Mouse (Mus musculus) small intestine, adult 2 months (tissue): ENCODE results near the gene Amz1.

Experiments
- CTCF ChIP-seq: fragments of 200-500 bp; IDR thresholded peaks from 2 replicates; pipeline ENCODE4 v1.5.1; 2012; ENCODE audit warnings: low read depth, mild to moderate bottlenecking, control low read depth, inconsistent platforms, low read length, moderate library complexity, mixed read lengths; ENCODE audit not compliant: insufficient replicate concordance, insufficient read length; ENCODE audit errors: extremely low read depth
- POLR2A ChIP-seq: fragments of 200-500 bp; IDR thresholded peaks from 2 replicates; pipeline ENCODE4 v1.6.1; 2012; ENCODE audit warnings: low read depth, mild to moderate bottlenecking, control low read depth, inconsistent platforms, low read length, moderate library complexity

GRCm38 (mm10) chr5:140785240-140785872 is 61.4 kb downstream of the Amz1 start:
- TF ChIP-seq CTCF, result no peak
- no peak for TF ChIP-seq POLR2A
